Mouse (Mus musculus): ENCODE measurements around the gene Grtp1.

Gene Grtp1

DNA sequence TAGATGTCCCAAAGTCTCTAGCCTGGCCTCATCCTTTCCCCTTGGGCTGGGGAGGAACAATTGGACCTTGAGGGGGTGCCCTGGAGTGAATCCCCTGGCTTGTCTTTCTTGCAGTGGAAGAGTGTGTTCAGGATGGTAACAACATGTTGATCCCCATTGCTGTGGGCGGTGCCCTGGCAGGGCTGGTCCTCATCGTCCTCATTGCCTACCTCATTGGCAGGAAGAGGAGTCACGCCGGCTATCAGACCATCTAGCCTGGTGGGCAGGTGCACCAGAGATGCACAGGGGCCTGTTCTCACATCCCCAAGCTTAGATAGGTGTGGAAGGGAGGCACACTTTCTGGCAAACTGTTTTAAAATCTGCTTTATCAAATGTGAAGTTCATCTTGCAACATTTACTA lies 26.1 kb downstream of the Grtp1 start:
- DNase-seq: no peak

DNA sequence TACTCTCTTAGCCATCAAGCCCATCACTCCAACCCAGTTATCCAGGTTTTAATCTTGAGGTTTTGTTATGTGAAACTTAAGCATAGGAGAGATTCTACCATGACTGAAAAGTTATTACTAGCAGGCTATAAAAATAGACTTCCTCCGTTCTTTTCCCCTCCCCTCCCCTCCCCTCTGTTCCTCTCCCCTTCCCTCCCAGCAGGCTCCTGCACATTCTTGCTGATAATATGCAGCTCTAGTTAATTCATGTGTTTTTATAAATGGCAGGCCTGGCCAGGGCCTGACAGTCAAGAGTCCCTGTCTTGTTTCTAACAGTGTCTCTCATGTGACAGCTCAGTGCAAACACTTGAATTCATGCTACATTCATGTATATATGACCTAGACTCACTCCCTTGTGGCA lies 29.9 kb downstream of the Grtp1 start:
- DNase-seq: no peak

DNA sequence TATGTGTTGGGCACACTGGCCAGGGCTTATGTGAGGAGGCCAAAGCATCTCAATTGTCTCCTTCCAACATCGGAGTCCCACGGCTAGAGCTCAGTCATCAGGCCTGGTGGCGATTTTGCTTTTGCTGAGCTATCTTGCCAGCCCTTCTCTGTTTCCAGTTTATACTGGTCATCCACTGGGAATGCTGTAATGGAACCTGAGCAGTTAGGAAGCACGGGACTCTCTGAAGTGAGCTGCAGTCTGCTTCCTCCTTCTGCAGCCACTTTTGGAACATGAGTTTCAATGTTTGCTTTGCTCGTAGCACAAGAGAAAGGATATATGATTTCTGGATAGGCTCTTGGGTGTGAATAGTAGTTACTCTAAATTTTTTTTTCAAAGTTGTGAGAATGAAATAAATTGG lies 36.1 kb downstream of the Grtp1 start:
- DNase-seq: no peak

DNA sequence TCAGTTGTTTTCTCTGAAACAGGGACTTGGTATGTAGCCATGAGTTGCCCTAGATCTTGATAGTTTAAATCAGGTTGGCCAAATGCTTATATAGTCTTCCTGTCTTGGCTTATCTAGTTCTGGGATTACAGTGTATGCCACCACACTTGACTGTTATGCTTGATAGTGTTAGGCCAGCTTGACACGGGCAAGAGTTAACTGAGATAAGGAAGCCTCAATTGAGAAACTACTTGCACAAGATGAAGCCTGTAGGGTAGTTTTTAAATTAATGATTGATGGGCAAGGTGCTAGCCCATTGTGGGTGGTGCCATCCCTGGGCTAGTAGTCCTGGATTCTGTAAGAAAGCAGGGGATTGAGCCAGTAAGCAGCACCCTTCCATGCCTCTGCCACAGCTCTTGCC lies 36.9 kb downstream of the Grtp1 start:
- no peak for DNase-seq

DNA sequence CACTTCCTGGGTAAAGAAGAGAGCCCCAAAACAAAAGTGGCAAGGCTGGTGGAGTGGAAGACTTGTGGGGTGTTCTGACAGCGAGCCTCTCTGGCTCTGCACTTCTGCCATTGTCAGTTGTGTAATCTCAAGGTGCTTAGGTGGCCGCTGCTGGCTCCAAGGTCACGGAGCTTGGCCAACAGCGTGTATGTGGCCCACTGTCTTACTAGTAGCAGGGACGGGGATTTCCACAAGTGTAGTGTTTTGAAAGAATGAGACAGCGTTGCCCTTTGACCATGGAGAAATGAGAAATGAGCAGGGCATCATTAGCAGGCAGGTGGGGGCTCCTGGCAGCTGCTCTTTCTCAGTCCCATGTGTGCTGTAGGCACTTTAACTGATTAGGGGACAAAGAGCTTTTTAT lies 38.3 kb downstream of the Grtp1 start:
- no peak for DNase-seq

DNA sequence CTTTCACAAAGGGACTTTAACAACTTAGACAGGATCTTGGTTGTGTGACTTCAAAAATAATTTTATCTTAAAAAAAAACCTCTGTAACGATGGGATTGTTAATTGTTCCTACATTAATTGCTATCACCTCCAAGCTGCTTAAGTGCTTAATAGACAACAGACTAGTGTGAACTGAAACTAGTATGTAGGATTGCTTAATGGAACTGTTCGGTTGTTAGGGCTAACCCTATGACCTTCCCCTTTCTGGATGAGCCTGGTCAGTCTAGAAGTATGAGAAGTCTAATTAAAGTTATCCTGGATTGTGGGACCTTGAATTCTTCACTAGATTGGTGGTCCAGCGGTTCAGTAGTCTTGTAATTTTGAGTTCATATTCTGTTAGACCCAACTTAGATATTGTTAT lies 39.7 kb downstream of the Grtp1 start:
- DNase-seq: no peak

DNA sequence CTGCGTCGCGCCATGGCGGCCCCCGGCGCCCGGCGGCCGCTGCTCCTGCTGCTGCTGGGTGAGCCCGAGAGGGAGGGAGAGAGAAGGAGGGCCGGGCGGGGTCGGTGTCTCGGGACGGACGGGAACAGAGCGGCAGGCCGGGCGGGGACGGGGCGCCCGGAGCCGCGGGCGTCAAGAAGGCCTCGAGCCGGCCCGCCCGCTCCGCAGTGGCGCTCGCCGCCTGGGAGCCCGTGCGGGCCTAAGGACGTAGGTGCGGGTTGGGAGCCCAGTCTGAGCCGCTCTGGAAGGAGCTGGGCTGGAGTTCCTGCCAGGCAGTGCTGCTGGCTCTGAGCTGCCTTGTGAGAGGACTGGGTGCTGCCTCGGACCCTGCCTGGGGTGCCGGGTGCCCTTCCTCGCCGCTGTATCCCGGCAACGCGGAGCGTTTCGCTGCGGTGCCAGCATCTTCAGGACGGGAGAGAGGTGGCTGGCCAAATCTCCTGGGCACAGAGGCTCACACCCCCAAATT lies 41.0 kb downstream of the Grtp1 start:
- no peak for DNase-seq

DNA sequence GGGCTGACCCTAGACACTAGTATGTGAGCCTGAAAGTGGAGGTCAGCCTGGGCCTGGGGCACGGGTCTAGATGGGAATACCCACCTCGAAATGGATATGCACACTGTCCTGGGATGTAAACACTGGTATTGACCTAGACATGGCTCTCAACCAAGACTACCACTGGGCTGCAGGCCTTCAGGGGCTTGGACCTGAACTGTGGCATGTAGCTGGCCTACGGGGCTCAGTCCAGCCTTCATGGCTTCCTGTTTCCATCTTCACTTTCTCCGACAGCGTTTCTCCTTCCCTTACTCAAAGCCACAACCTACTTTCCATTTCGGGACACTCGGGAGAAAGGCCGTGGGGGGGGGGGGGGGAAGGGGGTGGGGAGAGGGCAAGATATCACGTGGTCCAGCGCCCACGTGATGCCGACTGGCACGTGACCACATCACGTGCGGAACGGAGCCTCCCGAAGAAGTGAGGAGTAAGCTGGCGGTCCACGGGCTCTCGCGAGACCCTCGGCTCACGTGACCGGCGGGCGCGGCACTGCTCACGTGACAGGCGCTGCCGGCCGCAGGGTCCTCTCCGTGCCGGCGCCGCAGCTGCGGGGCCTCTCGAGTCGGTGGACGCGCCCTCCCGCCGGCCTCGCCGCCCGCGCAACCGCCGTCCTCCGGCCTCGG lies 41.6 kb downstream of the Grtp1 start, which contains the start of gene Lamp1:
Lamp1 (plus strand) TSS at position 444 of the 659 bp plus-strand sequence.
- peak; percentile 100 for DNase-seq

DNA sequence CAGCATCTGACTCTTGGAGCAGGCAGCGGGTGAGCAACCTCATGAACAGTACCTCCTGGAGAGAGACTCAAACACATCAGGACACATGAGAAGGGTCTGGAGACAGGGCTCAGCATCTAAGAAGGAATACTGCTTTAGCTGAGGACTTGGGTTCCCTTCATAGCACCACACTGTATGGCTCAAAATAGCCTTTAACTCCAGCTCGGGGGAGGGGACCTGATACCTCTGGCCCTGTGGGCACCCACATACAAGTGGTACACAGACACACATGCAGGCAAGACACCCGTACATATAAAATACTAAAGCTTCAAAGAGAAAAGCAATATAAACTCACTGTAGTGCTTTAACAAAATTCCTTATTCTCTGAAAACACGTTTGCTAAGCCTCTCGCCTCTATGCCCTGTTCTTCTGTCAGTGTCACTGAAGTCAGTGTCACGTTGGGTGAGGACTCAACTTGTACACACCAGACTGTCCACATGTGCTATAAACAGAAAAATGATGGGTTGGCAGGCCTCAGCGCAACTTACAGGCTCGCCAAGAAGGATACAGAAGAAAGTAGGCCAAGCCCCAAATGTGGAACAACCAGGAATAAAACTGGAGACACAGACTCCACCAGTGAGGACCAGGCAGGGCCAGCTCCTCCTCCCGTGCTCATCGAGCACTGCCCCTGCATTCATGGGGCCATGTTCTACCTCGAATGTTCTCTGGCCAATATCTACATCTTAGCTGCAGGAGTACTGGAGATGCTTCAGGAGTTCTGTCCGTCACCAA lies 43.9 kb downstream of the Grtp1 start:
- no peak for DNase-seq

DNA sequence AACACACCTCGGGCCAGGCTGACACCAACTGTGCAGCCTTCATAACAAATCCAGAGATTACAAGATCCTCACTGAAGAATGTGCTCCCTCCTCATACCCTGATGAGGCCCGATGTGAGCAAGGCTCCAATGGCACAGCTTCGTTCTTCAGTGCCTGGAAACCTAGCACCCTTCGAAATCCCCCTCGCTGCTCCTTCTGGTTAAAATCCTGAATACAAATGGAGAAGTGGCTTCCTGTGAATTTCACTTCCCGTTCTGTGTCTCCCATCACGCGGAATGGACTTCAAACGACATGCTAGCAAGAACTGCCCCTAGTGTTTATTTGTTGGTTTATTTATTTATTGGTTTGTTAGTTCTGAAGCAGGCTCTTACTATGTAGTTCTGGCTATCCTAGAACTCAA lies 45.1 kb downstream of the Grtp1 start:
- no peak for DNase-seq

DNA sequence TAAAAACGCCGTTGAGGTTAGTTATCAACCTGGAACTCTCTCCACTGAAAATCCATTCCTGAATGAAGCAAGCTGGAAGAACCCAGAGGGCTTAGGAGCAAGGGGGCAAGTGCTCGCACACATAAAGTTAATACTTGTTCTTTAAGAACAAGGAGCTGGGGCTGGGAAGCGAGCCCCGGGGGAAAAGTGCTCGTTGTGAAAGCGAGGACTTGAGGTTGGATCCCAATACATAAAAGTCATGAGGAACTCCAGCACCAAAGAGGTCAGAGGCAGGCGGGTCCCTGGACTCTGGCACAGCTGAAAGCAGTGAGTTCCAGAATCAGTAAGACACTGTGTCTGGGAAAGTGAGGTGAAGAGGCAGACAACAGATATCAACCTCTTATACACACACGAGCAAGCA lies 46.3 kb downstream of the Grtp1 start:
- no peak for DNase-seq

DNA sequence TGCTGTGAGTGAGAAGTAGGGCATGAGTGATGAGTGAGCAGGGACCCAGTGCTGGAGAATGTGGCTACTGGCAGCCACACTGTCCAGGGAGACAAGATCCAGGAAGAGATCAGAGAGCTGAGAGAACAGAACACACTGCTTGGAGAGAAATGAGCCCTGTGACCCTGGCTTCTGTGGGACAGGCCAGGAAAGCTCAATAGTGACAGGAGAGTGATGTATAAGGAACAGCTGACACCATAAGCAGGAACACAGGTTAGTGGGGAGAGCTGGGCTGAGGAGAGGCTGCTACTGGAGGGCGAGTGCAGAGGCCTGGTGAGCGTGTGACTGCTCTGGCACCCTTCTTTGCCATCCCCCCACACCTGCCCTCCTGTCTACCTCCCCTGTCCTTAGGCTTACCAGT lies 49.5 kb downstream of the Grtp1 start:
- no peak for DNase-seq

DNA sequence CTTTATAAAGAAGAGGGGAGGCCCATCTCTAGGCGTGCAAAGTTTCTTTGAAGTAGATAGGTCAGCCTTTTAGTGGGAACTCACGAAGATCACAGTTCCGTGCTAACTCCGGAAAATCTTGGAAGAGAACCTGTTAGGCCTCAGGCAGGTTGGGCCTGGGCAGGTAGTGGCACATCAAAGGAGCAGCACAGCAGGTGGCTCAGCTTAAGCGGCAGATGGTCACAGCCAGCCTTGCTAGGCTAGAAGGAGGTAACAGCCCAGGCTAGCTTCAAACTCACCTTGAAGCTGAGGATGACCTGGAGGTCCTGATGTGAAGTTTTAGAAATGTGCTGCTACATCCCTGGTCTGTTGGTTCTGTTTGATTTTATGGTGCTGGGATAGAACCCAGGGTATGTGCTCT lies 50.6 kb downstream of the Grtp1 start:
- DNase-seq: no peak

DNA sequence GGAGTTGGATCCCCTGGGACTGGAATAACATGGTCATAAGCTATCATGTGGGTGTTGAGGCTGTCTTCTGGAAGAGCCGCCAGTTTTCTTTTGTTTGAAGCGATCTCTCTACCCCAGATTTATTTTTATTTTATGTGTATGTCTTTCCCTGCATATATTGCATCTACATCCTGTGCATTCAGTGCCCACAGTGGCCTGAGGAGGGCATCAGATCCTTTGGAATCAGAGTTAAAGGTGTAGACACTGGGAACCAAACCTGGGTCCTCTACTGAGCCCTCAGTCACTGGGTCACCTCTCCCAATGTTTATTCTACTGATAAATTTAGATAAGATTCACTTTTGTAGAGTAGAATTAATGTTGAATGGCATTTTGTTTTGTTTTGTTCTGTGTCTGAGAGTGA lies 51.1 kb downstream of the Grtp1 start:
- no peak for DNase-seq

DNA sequence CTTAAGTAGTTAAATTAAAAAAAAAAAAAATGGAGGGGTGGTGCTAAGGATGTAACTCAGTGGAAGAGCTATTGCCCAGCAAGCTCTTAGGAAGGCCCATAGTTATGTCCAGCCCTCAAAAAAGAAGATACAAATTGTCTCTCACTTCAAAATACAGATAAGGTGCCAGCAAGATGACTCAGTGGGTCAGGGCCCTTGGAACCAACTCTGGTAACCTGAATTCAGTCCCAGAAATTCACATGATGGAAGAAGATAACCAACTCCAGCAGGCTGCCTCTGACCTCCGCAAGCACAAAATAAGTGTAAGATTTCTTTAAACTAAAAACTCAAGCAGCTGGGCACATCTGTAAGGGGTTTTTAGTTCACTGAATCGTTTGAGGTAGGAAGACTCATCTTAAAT lies 51.9 kb downstream of the Grtp1 start:
- DNase-seq: no peak

DNA sequence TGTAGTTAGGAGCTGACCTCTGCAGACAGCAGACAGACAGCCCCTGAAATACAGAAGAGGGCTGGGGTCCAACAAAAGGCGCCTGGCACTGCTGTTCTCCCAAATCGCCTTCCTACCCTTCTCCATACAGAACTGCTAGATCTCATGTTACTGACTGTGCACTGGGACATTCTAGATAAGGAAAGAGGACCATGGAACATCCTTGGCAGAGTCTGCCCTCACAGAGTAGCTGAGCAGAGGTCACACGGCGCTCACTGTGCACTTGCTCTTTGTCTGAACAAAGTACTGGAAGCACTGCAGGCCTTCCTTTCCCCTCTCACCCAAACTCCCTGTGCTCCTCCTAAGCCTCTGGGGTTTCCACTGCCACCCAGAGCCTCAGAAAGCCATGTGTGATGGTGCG lies 58.7 kb downstream of the Grtp1 start:
- no peak for DNase-seq

DNA sequence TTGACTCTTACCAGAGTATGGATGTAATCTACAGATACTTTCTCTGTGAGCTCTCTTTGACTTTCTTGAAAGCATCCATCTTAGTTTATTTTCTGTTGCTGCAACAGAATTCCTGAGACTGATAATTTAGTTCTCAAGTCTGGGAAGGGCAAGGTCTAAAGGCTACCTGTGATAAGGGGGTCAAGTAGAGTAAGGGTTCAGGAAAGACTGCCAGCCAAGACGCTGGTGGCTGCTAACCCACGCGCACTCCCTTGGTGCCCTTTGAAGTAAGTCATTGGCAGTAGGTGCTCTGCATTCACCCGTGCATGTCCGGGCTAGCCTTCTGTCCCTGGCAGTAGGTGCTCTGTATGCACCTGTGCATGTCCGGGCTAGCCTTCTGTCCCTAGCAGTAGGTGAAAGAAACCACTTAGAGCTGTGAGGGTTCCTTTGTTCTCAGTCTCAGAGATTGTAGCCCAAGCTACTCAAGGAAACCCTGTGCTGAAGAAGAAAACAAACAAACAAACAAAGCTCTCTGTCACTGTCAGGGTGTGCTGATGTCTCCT lies 60.7 kb downstream of the Grtp1 start:
- DNase-seq: no peak

DNA sequence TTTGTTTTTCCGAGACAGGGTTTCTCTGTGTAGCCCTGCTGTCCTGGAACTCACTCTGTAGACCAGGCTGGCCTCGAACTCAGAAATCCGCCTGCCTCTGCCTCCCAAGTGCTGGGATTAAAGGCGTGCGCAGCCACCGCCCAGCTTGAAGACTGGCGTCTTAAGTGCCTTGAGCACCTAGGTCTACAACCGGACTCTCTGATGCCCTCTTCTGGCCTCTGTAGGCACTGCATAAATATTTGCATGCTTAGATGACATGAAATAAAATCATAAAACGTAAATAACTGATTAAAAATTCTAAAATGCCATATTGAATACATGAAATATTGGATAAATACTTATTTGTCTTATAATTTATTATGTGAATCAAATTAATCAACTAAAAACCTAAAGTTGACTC lies 68.2 kb downstream of the Grtp1 start:
- DNase-seq: peak; percentile 68 to 75

DNA sequence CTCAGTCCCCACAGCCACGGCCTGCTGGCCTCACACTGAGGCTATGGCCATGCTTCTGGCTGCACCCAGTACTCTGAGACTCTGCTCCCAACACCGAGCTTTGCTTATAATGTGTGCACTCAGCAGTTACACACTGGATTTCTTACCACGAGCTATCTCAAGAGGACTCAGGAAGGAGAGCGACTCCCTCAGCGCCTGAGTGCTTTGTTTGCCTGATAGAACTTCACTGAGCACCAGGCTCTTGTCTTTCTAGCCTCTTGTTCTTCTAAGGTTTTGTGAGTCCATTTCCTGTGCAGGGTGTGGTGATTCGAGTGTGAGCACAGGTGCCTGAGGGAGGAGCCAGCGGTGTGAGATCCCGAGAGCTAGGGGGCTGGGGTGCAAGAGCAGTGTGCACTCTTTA lies 75.5 kb downstream of the Grtp1 start:
- no peak for DNase-seq

DNA sequence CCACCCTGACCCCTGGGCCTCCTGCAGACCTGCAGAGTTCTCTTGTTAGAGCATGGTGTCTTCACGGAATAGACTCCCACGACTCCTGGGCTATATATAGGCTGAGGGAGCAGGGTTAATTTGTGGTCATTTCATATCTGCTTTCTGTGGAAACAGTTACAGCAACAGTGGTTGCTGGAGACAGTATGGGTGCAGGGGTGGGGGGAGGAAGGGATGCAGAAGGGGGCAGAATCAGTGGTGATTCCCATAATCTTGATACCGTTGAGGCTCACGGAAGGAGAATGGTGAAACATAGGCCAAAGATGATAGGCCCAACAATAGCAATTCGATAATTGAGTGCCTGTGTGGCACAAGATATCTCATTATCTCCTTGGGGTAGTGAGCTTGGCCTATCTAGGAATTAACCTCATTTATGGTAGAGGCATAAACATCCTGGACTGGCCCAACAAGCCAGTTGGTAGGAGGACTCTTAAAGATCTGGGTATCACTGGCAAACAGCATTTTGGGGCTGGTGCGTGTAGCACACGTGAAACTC lies 77.5 kb downstream of the Grtp1 start:
- no peak for DNase-seq

All from kidney, postnatal 4 days (tissue).